Mouse (Mus musculus): ENCODE results near the gene Epc2.

Gene Epc2

GRCm38 (mm10) chr2:49450931-49451636 is at the start of gene Epc2:
Epc2 (plus strand) TSS chr2:49451486.
- peak; percentile 94 for DNase-seq

- no peak for DNase-seq
Observed at GRCm38 (mm10) chr2:49405954-49406353, 45.3 kb upstream of the Epc2 start.

GRCm38 (mm10) chr2:49411685-49412084 is 39.6 kb upstream of the Epc2 start:
- no peak for DNase-seq

- no peak for DNase-seq
Observed at GRCm38 (mm10) chr2:49412576-49412975, 38.7 kb upstream of the Epc2 start.

GRCm38 (mm10) chr2:49415868-49416267 is 35.4 kb upstream of the Epc2 start:
- DNase-seq = peak in 1 of 2 experiments; percentile 19

- no peak for DNase-seq
Observed at GRCm38 (mm10) chr2:49417018-49417604, 34.2 kb upstream of the Epc2 start.

GRCm38 (mm10) chr2:49420396-49420795 is 30.9 kb upstream of the Epc2 start:
- no peak for DNase-seq

- DNase-seq = peak; percentile 35 to 44
Observed at GRCm38 (mm10) chr2:49423857-49424256, 27.4 kb upstream of the Epc2 start.

GRCm38 (mm10) chr2:49424788-49425187 is 26.5 kb upstream of the Epc2 start:
- no peak for DNase-seq

GRCm38 (mm10) chr2:49426175-49426574 is 25.1 kb upstream of the Epc2 start:
- no peak for DNase-seq

- DNase-seq = no peak
Observed at GRCm38 (mm10) chr2:49431015-49431414, 20.3 kb upstream of the Epc2 start.

- no peak for DNase-seq
Observed at GRCm38 (mm10) chr2:49433211-49433610, 18.1 kb upstream of the Epc2 start.

GRCm38 (mm10) chr2:49446238-49446637 is 5.0 kb upstream of the Epc2 start:
- DNase-seq = no peak

- DNase-seq = peak; percentile 56 to 59
Observed at GRCm38 (mm10) chr2:49447586-49448475, 3.5 kb upstream of the Epc2 start.

- no peak for DNase-seq
Observed at GRCm38 (mm10) chr2:49450467-49450866, 819 bp upstream of the Epc2 start.

GRCm38 (mm10) chr2:49451637-49452211 is 438 bp downstream of the Epc2 start:
- peak; percentile 96 for DNase-seq

GRCm38 (mm10) chr2:49452451-49453081 is 1.3 kb downstream of the Epc2 start:
- DNase-seq = peak; percentile 67 to 79

- peak in 1 of 2 experiments; percentile 39 for DNase-seq
Observed at GRCm38 (mm10) chr2:49457797-49458196, 6.5 kb downstream of the Epc2 start.

- DNase-seq = peak in 1 of 2 experiments; percentile 16
Observed at GRCm38 (mm10) chr2:49465672-49466222, 14.5 kb downstream of the Epc2 start.

GRCm38 (mm10) chr2:49467038-49467437 is 15.8 kb downstream of the Epc2 start:
- no peak for DNase-seq

- DNase-seq = no peak
Observed at GRCm38 (mm10) chr2:49471188-49471587, 19.9 kb downstream of the Epc2 start.

GRCm38 (mm10) chr2:49471641-49472355 is 20.5 kb downstream of the Epc2 start:
- DNase-seq = no peak

Measured in cerebellum, postnatal 10 days (tissue).